Mouse (Mus musculus): ENCODE measurements around the gene Cacng6. TPM values are rescaled to one million over a fixed set of nuclear protein-coding genes. Genes with fewer than 3 reads are reported as not detected.

Cacng6 gene
- polyA plus RNA-seq, 1 experiment: 1.2 TPM

DNA sequence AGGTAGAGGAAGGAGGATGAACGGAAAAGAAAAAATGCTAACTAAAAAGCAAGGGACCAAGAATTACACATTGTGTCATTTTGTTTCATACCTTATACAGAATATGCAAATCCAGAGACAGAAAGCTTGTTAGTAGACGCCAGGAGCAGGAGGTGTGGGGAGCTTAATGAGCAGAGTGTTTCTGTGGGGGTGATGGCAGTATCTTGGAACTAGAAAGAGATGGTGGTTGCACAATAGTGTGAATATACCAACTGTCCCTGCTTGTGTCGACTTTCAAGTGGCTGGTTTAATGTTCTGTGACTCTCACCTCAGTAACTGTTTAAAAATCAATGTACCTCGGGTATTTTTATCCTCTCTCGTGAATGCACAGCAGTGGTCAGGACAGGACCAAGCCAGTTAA lies 52.7 kb downstream of the Cacng6 start:
- TF ChIP-seq CTCF (IDR thresholded peaks at IDR 0.05; ENCODE audit: insufficient read depth, low read length) (no peak), POLR2A (IDR thresholded peaks at IDR 0.05; ENCODE audit: borderline replicate concordance, extremely low read depth, low read depth, low read length) (no peak)
- Histone ChIP-seq H3K4me1 (ENCODE audit: control insufficient read depth, insufficient read depth, low read length) (no peaks in the 10 kb centered on the region), H3K4me3 (replicated peaks; ENCODE audit: extremely low read depth, low read depth, low read length) (no peak overlapping the region)
- no peak for DNase-seq
- 68% methylated on average over 5 of the region's 5 CpGs for WGBS

GRCm38 (mm10) chr7:3481948-3482608 lies 58.1 kb downstream of the Cacng6 start:
- no peak for DNase-seq
- WGBS: 80% methylated on average over 6 of the region's 6 CpGs
- H3K4me1 ChIP-seq (ENCODE audit: control insufficient read depth, insufficient read depth, low read length): no peaks in the 10 kb centered on the region
- H3K4me3 ChIP-seq (replicated peaks; ENCODE audit: extremely low read depth, low read depth, low read length): no peak overlapping the region
- TF ChIP-seq POLR2A (IDR thresholded peaks at IDR 0.05; ENCODE audit: borderline replicate concordance, extremely low read depth, low read depth, low read length) (no peak), CTCF (IDR thresholded peaks at IDR 0.05; ENCODE audit: insufficient read depth, low read length) (no peak)

Other genes with a start within 250 kb of the Cacng6 start
- 0.25 and 0.50 TPM in 2 replicates for gene Nlrp12, start 174.5 kb upstream of the Cacng6 start, polyA plus RNA-seq (2012; rRNA removed)
- gene Myadm, start 135.1 kb upstream of the Cacng6 start, polyA plus RNA-seq (2012; rRNA removed): 429 and 524 TPM in 2 replicates
- 5.6 and 5.9 TPM in 2 replicates for gene Prkcg, start 135.0 kb upstream of the Cacng6 start, polyA plus RNA-seq (2012; rRNA removed)
- gene Cacng7, start 91.2 kb upstream of the Cacng6 start, polyA plus RNA-seq (2012; rRNA removed): 3.3 and 7.4 TPM in 2 replicates
- gene Cacng8, start 33.5 kb upstream of the Cacng6 start, polyA plus RNA-seq (2012; rRNA removed): 0.37 TPM in 1 of 2 replicates, not detected in the other
- 0.07 and 0.25 TPM in 2 replicates for gene Tarm1, start 78.4 kb downstream of the Cacng6 start, polyA plus RNA-seq (2012; rRNA removed)
- gene Oscar, start 192.0 kb downstream of the Cacng6 start, polyA plus RNA-seq (2012; rRNA removed): 0.18 and 0.28 TPM in 2 replicates
- gene Ndufa3, start 193.2 kb downstream of the Cacng6 start, polyA plus RNA-seq (2012; rRNA removed): 151 and 167 TPM in 2 replicates
- 6.3 and 8.2 TPM in 2 replicates for gene Tfpt, start 205.7 kb downstream of the Cacng6 start, polyA plus RNA-seq (2012; rRNA removed)
- 19.2 and 24.9 TPM in 2 replicates for gene Prpf31, start 205.8 kb downstream of the Cacng6 start, polyA plus RNA-seq (2012; rRNA removed)
- gene Cnot3, start 221.1 kb downstream of the Cacng6 start, polyA plus RNA-seq (2012; rRNA removed): 59.6 and 62.2 TPM in 2 replicates
- 3.0 and 3.8 TPM in 2 replicates for gene Leng1, start 241.6 kb downstream of the Cacng6 start, polyA plus RNA-seq (2012; rRNA removed)